Mouse (Mus musculus) layer of hippocampus, adult 2 months (tissue): ENCODE data around the gene Plod3. TPM values are rescaled to one million over a fixed set of nuclear protein-coding genes. Genes with fewer than 3 reads are reported as not detected.
A peak's percentile ranks its signal among the peaks of the same experiment; 100 is the strongest.

Experiments
- DNase-seq, 2 experiments: peaks; one replicate each; pipeline ENCODE4 v3.0.0; 2022; ENCODE audit warnings: low spot score in 2 of 2
- H3K27ac ChIP-seq: fragments of 200-600 bp; 2 replicates; pipeline ENCODE4 v1.8.1; 2022
- H3K4me3 ChIP-seq: fragments of 200-600 bp; 2 replicates; pipeline ENCODE4 v1.8.1; 2022; ENCODE audit warnings: mild to moderate bottlenecking
- CTCF ChIP-seq: fragments of 200-600 bp; conservative IDR thresholded peaks from 2 replicates; pipeline ENCODE4 v1.8.1; 2022; ENCODE audit warnings: antibody characterized with exemption, mild to moderate bottlenecking, moderate library complexity
- total RNA-seq, 2 experiments: library from RNA; stranded (reverse); gene quantifications; 2 replicates each; pipeline ENCODE4 v1.2.3; 2021

Gene Plod3
- total RNA-seq, 2 experiments from 2014 or later: 37.9 to 39.7 TPM

DNA sequence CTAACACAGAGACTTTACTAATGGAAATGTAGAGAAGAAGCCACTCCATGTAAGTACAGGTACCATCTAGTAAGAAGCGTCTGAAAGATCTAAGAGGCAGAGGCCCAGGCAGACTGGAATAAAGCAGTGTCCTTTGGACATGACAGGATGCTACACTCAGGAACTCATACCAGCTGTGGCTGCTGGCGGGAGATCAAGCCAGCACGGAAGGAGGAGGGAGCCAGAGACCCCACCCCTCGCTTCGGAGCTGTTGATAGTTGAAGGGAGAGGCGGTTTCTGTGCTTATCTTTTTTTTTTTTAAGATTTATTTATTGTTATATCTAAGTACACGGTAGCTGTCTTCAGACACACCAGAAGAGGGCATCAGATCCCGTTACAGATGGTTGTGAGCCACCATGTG is 20.5 kb downstream of the Plod3 start:
- no peak for TF ChIP-seq CTCF

GRCm38 (mm10) chr5:137009988-137010387 is 23.2 kb downstream of the Plod3 start:
- peak in 1 of 2 experiments; percentile 67 for DNase-seq
- peak; percentile 85 for TF ChIP-seq CTCF
- H3K27ac ChIP-seq: no peak overlapping the region
- H3K4me3 ChIP-seq: no peak overlapping the region

More for the DNA sequence above, 20.5 kb downstream of the Plod3 start:
- no peak overlapping the region for H3K27ac ChIP-seq
- H3K4me3 ChIP-seq: no peak overlapping the region
- no peak for DNase-seq

DNA sequence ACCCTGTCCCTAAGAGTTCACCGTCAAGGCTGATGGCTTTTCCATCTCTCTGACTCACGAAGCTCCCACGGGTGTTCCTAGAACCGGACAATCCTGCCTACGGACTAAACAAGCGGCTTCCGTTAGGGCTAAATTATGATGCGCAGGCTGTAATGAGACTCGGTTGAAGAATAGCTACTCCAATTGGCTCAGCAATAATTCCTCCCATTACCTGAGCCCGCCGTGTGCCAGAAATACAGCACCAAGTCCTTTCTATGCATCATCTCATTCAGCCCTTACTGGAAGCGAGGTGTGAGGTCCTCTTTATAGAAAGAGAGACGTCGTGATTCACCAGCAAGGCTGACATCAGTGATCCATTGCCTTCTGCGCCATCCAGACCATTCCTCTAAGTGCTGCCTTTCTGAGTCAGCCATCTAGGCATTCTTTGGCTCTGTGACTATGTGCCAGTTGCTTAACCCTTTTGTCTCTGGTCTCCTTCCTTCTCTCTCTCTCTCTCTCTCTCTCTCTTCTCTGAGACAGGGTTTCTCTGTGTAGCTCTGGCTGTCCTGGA is 25.7 kb downstream of the Plod3 start:
- Histone ChIP-seq H3K27ac (no peak overlapping the region), H3K4me3 (no peak overlapping the region)
- DNase-seq: no peak
- TF ChIP-seq CTCF: no peak

DNA sequence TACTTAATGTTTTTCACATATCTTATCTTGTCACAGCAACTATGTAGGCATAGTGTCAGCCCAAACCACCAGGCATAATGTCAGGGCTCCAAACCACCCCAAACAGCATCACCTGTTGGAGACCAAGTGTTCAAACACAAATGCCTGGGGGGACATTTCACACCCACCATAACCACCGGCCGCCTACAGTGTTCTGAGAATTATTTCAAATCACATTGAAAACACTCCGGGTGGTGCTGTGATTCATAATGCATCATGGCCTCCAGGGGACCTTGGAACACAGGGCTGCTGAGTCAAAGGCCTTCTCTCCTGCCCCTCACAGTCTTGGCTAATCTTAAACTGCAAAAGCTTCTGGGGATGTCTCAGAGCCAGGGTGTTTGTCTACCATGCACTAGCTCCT is 29.1 kb downstream of the Plod3 start:
- H3K4me3 ChIP-seq: no peak overlapping the region
- no peak overlapping the region for H3K27ac ChIP-seq
- TF ChIP-seq CTCF: no peak
- DNase-seq: no peak

GRCm38 (mm10) chr5:137024318-137024717 is 37.5 kb downstream of the Plod3 start:
- TF ChIP-seq CTCF: no peak
- DNase-seq: no peak
- Histone ChIP-seq H3K27ac (no peak overlapping the region), H3K4me3 (no peak overlapping the region)

- TF ChIP-seq CTCF: peak; percentile 97
- DNase-seq: peak; percentile 65 to 86
- Histone ChIP-seq H3K27ac (no peak overlapping the region), H3K4me3 (peak overlapping the region; percentile 12; the same call in 1 of the 2 replicates)
Measured at GRCm38 (mm10) chr5:137025132-137025531, 38.3 kb downstream of the Plod3 start.

DNA sequence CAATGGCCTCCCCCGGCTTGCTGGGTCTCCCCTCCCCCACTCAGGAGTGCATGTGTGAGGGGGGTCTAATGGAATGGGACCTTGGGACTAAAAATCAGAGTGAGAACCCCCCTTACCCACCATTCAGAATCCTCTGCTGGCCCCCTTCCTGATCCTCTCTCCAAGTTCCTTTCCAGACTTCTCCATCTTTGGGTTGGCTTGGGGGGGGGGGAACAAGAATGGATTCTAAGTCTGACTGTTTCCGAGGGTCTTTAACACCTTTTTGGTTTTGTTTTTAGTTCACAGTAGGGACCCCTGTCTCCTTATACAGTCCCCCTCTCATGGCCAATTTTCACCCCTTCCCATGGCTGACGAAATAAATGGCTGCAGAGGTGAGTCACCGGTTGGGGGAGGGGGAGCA is 39.3 kb downstream of the Plod3 start, which contains the start of gene Vgf:
Gene Vgf, plus strand, starts transcription at position 301 of the 400 bp plus-strand sequence.
- Histone ChIP-seq H3K27ac (no peak within 1 kb of the TSS), H3K4me3 (peak within 1 kb of the TSS; percentile 12; the same call in 1 of the 2 replicates)
- DNase-seq: no peak
- TF ChIP-seq CTCF: no peak

DNA sequence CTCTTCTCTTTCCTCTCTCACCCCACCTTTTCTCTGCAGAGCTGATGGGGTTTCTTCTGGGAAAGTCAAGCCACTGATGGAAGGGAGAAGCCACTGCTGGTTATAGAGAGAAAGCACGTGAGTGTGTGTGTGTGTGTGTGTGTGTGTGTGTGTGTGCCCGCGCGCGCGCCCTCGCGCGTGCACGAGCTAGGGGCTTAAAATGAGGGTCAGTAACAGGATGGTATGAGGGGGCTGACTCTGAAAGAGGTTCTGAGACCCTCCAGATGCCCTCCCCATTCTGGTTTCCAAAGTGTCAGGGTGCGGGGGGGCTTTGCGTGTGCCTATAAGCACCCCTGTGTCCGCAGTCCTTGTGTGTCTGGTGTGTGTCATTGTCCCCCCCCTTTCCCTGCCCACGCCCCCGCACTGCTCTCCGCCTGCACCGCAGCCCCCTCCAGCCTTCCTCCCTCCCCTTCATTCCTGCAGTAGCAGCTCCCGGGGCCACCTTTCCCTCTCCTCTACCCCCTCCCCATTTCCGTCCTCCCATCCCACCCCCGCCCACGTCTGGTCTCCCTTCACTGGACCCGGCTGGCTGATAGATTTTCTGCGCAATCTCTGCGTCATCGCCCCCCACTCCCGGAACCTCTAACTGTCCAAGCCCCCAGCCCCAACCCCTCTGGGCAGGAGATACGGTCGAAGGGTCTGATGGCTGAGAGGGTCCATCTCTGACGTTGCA is 41.9 kb downstream of the Plod3 start:
- Histone ChIP-seq H3K4me3 (no peak overlapping the region), H3K27ac (no peak overlapping the region)
- no peak for TF ChIP-seq CTCF
- no peak for DNase-seq

DNA sequence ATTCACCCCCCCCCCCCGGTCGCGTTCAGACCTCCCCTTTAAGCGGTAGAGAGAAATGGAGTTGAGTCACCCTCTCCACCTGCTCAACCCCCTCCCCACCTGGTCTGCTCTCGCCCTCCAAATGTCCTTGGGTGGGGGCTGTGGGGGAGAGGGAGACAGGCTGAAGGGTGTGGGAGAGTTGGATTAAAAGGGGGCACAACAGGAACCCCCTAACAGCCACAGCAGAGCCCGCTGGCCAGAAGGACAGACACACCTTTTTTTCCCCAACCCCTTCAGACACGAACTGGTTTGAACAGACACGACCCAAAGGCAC is 42.4 kb downstream of the Plod3 start:
- no peak for DNase-seq
- no peak for TF ChIP-seq CTCF
- no peak overlapping the region for H3K27ac ChIP-seq
- H3K4me3 ChIP-seq: peak overlapping the region; percentile 72

- H3K27ac ChIP-seq: peak overlapping the region; percentile 92
- no peak for TF ChIP-seq CTCF
- DNase-seq: peak; percentile 94 to 95
- H3K4me3 ChIP-seq: peak overlapping the region; percentile 72
Measured at GRCm38 (mm10) chr5:137029643-137030415, 43.0 kb downstream of the Plod3 start.

DNA sequence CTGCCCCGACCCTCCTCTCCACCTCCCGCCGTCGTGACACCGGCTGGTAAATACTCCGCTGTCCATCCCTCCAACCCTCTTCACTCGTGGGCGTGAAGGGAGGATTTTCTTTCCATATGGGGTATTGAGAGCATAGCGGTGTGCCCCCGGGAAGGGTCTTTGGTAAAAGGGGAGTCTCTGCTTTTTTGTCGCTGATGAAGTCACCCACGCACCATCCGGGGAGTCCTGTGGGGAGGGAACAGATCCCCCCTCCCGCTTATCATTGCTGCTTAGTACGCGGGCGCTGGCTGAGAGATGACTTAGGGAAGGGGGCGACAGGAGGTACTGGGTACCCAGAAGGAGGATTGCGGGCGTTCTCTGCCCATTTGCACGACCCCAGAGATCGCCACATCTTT is 43.6 kb downstream of the Plod3 start:
- peak; percentile 56 to 64 for DNase-seq
- Histone ChIP-seq H3K27ac (peak overlapping the region; percentile 92), H3K4me3 (peak overlapping the region; percentile 72)
- TF ChIP-seq CTCF: no peak

- peak overlapping the region; percentile 72 for H3K4me3 ChIP-seq
- peak in 1 of 2 experiments; percentile 26 for DNase-seq
- TF ChIP-seq CTCF: no peak
- peak overlapping the region; percentile 92 for H3K27ac ChIP-seq
Measured at GRCm38 (mm10) chr5:137031076-137032032, 44.5 kb downstream of the Plod3 start.
